Mouse (Mus musculus): Measurements from ENCODE around the gene Rnase4. TPM values are rescaled to one million over a fixed set of nuclear protein-coding genes. Genes with fewer than 3 reads are reported as not detected.

Rnase4 gene
- polyA plus RNA-seq, 1 experiment from 2014 or later: 17.5 TPM

DNA sequence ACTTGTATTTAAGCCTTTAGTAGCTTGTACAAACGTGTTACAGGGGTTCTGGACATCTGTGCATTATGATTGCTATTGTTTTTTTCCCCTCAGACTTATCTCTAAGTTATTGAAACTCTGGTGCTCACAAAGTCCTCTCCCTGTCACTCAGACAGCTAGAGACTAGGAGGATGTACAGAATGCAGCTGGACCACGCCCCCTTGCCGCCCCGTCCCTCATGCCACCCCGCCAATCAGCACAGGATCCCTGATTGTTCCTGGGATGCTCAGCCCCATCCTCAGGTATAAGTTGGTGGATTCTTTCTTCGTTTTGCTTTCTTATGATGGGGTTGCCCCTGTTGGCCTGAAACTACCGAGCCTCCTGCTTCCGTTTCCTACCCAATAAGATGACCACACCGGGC lies 22.6 kb downstream of the Rnase4 start:
- no peaks in the 10 kb centered on the region for H3K36me3 ChIP-seq
- H3K4me3 ChIP-seq: no peak overlapping the region; the same call in 1 of the 2 replicates
- WGBS: 32% methylated on average over 9 of the region's 9 CpGs
- no peaks in the 10 kb centered on the region for H3K27me3 ChIP-seq (ENCODE audit: insufficient read depth, poor library complexity, severe bottlenecking)
- H3K4me1 ChIP-seq (replicated peaks): peaks cover 9% of the 10 kb centered on the region; the same call in 1 of the 2 replicates
- H3K9me3 ChIP-seq: 0 out of 2 replicates have a peak, but pooled peaks cover 5% of the 10 kb centered on the region
- DNase-seq (ENCODE audit: low spot score): no peak
- H3K27ac ChIP-seq: no peak overlapping the region

DNA sequence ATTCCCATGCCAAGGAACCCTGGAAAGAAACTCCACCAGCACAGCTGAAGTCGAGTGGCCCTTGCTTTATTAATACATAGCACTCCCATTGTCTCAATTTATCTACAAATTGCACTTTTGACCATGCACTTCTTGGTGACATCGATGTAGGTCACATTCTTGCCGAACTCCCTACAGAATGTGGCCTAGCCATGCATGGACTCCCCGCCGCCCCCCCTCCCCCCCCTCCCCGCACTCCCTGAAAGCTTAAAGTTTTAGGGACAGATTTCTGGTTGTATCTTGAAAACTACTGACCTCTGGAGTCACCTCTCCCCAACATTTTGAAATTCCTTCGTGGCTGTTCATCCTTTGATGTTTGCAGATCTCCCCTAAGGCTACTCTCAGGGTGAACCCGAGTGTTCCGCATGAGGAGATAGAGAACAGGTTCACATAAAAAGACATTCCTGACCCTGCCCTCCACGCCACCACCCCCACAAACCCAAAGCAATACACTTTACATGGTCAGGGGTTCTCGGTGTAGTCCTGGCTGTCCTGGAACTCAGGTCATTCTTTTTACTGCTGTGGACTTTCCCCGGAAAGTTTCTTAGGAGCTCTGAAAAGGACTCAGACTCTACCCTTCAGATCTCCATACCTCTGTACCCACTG lies 23.2 kb downstream of the Rnase4 start, which contains the start of gene Eddm3b:
Gene Eddm3b (plus strand): TSS at position 511 of the 645 bp plus-strand sequence.
- Histone ChIP-seq H3K36me3 (no peaks in the 10 kb centered on the region), H3K4me3 (no peak within 1 kb of the TSS; the same call in 1 of the 2 replicates), H3K4me1 (replicated peaks) (peaks cover 9% of the 10 kb centered on the region; the same call in 1 of the 2 replicates), H3K27ac (no peak within 1 kb of the TSS), H3K27me3 (ENCODE audit: insufficient read depth, poor library complexity, severe bottlenecking) (no peaks in the 10 kb centered on the region), H3K9me3 (0 out of 2 replicates have a peak, but pooled peaks cover 5% of the 10 kb centered on the region)
- no peak for DNase-seq (ENCODE audit: low spot score)
- WGBS: 42% methylated on average over 12 of the region's 12 CpGs

DNA sequence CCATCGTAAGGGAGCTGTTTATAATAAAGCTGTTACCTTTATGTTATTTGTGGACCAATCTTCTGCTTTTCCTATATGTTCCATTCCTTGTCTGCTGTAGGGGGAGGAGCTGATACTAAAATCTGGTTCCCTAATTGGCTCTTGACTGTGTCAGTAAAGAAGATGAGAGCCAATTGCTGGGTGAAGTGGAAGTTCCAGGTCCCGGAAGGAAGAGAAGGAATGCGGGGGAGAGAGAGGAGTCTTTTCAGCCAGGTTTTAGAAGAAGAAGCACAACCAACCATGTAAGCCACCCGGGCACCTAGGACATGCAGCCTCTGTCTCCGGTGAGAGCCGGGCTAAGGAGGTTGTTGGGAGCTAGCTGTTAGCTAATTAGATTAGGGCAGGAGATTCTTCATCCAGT lies 34.8 kb downstream of the Rnase4 start:
- Histone ChIP-seq H3K27ac (no peak overlapping the region), H3K9me3 (0 out of 2 replicates have a peak, but pooled peaks cover 3% of the 10 kb centered on the region), H3K36me3 (no peaks in the 10 kb centered on the region), H3K4me3 (no peak overlapping the region), H3K27me3 (ENCODE audit: insufficient read depth, poor library complexity, severe bottlenecking) (no peaks in the 10 kb centered on the region), H3K4me1 (replicated peaks) (peaks cover 6% of the 10 kb centered on the region)
- DNase-seq (ENCODE audit: low spot score): no peak
- WGBS: 85% methylated on average over 6 of the region's 6 CpGs

DNA sequence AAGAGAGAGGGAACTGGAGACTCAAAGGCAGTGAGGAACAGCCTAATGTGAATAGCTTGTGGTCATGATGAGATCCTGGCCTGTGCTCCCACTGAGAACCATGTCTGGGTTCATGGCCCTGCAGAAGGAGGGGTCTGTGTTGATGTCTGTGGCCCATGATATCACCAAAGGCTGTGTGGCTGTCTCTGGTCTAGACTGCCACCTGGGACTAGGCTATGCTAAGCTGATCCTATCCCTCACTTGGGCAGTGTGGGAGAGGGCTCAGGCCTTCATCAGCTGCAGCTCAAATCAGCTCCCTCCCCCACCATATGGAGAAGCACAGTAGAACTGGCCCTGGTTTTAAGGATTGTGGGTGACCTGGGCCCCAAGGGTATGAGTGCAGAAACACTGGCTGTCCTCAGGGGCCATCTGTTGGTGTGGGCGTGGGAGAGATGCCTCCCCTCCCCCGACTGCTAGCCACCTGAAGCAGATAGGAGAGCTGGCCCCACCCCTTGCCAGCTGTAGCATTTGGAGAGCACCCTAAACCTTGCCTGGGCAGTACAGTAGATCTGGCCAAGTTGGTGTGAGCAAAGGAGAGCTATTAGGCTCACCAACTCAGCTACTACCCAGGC lies 36.9 kb downstream of the Rnase4 start:
- Histone ChIP-seq H3K36me3 (no peaks in the 10 kb centered on the region), H3K4me3 (no peak overlapping the region), H3K4me1 (replicated peaks) (peaks cover 2% of the 10 kb centered on the region), H3K27me3 (ENCODE audit: insufficient read depth, poor library complexity, severe bottlenecking) (no peaks in the 10 kb centered on the region), H3K27ac (peak overlapping the region; percentile 2; the same call in 1 of the 2 replicates), H3K9me3 (0 out of 2 replicates have a peak, but pooled peaks cover 3% of the 10 kb centered on the region)
- no peak for DNase-seq (ENCODE audit: low spot score)
- 67% methylated on average over 2 of the region's 2 CpGs for WGBS

DNA sequence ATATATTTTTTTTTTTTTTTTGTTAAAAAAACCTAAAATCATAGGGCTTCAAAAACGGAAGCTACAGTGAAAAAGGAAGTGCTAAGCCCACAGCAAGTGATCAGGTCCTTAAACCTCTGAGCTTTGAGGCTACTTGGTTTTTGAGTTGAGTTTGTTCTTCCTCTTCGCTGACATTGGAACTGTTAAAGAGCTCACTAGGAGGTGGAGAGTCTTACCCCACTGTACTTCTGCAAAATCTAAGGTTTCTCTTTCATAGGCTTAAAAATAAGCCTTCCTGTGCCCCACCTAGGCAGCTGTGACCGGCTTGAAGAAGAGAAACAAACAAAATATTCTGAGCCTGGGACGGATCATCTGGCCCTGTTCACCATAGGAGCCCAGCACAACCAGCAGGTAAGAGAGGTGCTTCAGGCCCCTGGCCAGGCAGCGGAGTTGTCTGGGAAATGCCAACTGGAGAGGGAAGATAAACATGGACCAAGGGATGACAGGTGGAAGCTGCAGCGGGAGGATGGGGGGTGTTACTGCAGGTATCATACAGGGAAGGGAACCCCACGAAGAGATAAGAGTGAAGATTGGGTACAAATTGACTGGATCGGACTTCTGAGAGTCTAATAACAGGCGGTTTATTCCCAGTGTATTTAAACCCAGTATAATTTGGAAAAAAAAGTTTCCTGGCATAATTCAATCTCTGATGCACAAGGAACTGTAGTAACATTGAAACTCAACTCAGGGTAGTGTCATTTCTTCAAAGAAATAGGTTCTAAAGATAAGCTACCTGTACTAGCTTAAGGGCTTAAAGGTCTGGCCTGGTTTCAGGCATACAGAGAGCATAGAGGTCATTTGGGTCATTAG lies 38.1 kb downstream of the Rnase4 start:
- 0 out of 2 replicates have a peak, but pooled peaks cover 3% of the 10 kb centered on the region for H3K9me3 ChIP-seq
- no peak overlapping the region for H3K4me3 ChIP-seq
- no peaks in the 10 kb centered on the region for H3K27me3 ChIP-seq (ENCODE audit: insufficient read depth, poor library complexity, severe bottlenecking)
- 85% methylated on average over 9 of the region's 9 CpGs for WGBS
- H3K27ac ChIP-seq: no peak overlapping the region
- DNase-seq (ENCODE audit: low spot score): no peak
- no peaks in the 10 kb centered on the region for H3K36me3 ChIP-seq
- H3K4me1 ChIP-seq (replicated peaks): no peaks in the 10 kb centered on the region

DNA sequence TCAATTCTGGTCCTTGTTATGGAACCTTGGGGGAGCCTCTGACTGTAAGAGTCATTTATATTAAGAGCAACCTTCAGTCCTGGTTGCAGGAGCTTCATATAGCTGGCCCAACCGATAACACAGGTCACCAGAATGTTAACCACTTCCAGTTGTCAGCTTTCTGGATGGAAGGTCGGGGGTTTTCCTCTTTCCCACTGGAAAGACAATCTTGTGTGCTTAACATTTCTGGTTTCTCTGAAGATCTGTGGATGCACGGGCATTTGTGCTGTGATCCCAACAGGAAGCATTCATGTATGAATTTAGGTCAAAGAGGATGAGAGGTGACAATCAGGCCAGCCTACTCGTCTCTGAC lies 38.7 kb downstream of the Rnase4 start:
- no peaks in the 10 kb centered on the region for H3K36me3 ChIP-seq
- H3K27ac ChIP-seq: no peak overlapping the region
- H3K27me3 ChIP-seq (ENCODE audit: insufficient read depth, poor library complexity, severe bottlenecking): no peaks in the 10 kb centered on the region
- 76% methylated on average over 4 of the region's 4 CpGs for WGBS
- H3K4me1 ChIP-seq (replicated peaks): no peaks in the 10 kb centered on the region
- H3K4me3 ChIP-seq: no peak overlapping the region
- 0 out of 2 replicates have a peak, but pooled peaks cover 3% of the 10 kb centered on the region for H3K9me3 ChIP-seq
- no peak for DNase-seq (ENCODE audit: low spot score)

DNA sequence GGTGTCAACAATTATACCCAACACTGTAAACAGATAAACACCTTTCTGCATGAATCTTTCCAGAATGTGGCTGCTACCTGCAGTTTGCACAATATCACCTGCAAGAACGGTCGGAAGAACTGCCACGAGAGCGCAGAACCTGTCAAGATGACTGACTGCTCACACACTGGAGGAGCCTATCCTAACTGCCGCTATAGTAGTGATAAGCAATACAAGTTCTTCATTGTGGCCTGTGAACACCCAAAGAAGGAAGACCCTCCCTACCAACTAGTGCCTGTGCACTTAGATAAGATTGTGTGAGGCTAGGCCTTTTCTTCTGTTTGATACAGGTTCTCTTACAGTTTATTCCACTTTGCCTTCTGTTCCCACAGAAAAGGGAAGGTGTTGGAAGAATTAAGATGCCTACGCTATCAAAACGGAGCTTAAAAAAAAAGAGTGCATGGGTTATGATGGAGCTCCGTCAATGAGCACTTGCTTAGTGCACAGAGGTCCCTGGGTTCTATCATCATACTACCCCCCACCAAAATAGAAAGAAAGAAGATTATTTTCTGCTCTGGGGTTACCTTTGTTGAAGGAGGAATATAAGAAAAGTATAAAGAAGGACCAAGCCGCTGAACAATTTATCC lies 39.6 kb downstream of the Rnase4 start:
- 92% methylated on average over 9 of the region's 9 CpGs for WGBS
- no peaks in the 10 kb centered on the region for H3K27me3 ChIP-seq (ENCODE audit: insufficient read depth, poor library complexity, severe bottlenecking)
- no peaks in the 10 kb centered on the region for H3K36me3 ChIP-seq
- no peaks in the 10 kb centered on the region for H3K4me1 ChIP-seq (replicated peaks)
- H3K27ac ChIP-seq: no peak overlapping the region
- H3K9me3 ChIP-seq: 0 out of 2 replicates have a peak, but pooled peaks cover 3% of the 10 kb centered on the region
- no peak overlapping the region for H3K4me3 ChIP-seq
- DNase-seq (ENCODE audit: low spot score): no peak

DNA sequence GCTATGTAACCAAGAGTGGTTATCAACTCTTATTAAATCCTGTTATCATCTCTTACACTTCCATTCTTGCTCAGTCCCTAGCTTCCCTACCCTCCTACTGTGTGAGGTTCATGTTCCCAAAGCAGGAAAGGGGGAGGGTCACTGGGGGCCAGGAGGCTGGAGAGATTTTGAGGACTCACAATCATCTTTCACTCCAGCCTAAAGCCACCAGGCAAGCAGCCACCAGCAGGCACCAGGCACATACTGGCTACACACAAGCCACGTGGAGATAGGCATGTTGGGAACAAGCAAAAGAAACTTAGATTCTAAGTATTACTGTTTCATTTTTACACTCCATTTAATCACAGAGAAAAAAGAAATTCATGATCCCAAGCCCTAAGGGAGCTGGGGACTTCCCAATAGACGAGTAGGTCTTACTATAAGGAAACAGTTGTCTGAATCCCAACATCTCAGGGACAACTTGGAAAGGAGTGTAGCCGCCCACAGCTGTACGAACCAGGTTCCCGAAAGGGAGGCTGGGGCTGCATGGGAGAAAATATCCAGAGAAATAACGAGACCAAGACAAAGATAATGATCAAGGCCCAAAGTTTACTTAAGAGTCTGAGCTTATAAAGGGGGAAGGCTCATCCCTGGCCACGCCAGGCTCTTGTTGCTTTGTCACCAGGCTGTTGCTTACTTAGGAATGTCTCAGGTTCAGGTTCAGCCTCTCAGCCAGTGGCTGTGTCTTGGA lies 40.4 kb downstream of the Rnase4 start:
- DNase-seq (ENCODE audit: low spot score): no peak
- WGBS: 80% methylated on average over 7 of the region's 7 CpGs
- Histone ChIP-seq H3K27ac (no peak overlapping the region), H3K4me1 (replicated peaks) (no peaks in the 10 kb centered on the region), H3K36me3 (no peaks in the 10 kb centered on the region), H3K4me3 (no peak overlapping the region), H3K27me3 (ENCODE audit: insufficient read depth, poor library complexity, severe bottlenecking) (no peaks in the 10 kb centered on the region), H3K9me3 (no peaks in the 10 kb centered on the region)

DNA sequence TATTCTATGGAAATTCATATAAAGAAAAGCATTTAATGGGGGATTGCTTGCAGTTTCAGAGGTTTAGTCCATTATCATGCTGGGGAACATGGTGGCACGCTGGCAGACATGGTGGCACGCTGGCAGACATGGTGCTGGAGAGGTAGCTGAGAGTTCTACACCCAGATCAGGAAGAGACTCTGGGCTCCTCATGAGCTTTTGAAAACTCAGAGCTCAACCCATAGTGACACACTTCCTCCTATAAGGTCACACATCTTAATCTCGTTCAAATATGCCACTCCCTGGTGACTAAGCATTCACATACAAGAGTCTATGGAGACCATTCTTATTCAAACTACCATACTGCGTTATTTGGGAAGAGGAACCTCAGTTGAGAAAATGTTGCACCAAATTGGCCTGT lies 41.5 kb downstream of the Rnase4 start:
- no peak for DNase-seq (ENCODE audit: low spot score)
- H3K27me3 ChIP-seq (ENCODE audit: insufficient read depth, poor library complexity, severe bottlenecking): no peaks in the 10 kb centered on the region
- 93% methylated on average over 4 of the region's 4 CpGs for WGBS
- no peak overlapping the region for H3K4me3 ChIP-seq
- H3K27ac ChIP-seq: no peak overlapping the region
- H3K9me3 ChIP-seq: no peaks in the 10 kb centered on the region
- no peaks in the 10 kb centered on the region for H3K36me3 ChIP-seq
- H3K4me1 ChIP-seq (replicated peaks): no peaks in the 10 kb centered on the region

DNA sequence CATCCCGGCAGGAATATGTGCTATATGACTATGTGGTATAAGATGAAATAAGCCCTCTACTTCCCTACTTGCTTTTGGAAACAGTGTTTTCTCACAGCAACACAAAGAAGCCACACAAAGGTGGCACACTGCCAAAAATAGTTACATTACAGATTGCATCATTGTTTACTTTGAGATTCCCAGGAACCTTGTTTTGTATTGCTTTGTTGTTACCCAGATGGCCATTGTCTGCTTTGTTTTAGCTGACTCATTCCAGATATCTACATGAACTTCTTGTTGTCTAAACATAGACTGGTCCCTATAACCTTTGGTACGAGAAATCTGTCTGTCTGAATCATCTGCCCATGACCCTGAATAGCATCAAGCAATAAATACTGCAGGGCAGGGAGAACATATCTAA lies 49.5 kb downstream of the Rnase4 start:
- no peak for DNase-seq (ENCODE audit: low spot score)
- 91% methylated on average over 2 of the region's 2 CpGs for WGBS

DNA sequence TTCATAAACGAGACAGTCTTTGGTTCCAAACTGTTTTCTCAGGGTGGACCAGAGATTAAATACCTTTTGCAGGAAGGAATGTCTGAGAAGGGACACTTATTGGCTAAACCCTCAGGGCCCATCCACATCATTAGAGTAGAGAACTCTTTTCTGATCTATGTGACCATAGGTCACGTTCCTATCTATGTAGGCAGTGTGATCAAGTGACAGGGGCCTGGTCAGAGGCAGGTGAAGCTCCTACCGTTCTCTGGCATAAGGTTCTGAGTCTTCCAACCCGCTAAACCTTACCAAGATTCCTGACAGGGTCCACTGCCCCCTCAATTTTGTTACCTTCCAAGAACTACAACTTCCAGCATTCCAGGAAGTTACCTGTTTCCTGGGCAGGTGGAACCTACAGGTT lies 51.2 kb downstream of the Rnase4 start:
- Histone ChIP-seq H3K4me3 (no peak overlapping the region), H3K36me3 (no peaks in the 10 kb centered on the region), H3K9me3 (no peaks in the 10 kb centered on the region), H3K27ac (no peak overlapping the region), H3K27me3 (ENCODE audit: insufficient read depth, poor library complexity, severe bottlenecking) (no peaks in the 10 kb centered on the region), H3K4me1 (replicated peaks) (peaks cover 9% of the 10 kb centered on the region)
- DNase-seq (ENCODE audit: low spot score): no peak
- WGBS: 86% methylated on average over 4 of the region's 4 CpGs

More for the DNA sequence above, 49.5 kb downstream of the Rnase4 start:
- no peak overlapping the region for H3K27ac ChIP-seq
- no peaks in the 10 kb centered on the region for H3K36me3 ChIP-seq
- H3K27me3 ChIP-seq (ENCODE audit: insufficient read depth, poor library complexity, severe bottlenecking): no peaks in the 10 kb centered on the region
- H3K9me3 ChIP-seq: no peaks in the 10 kb centered on the region
- no peaks in the 10 kb centered on the region for H3K4me1 ChIP-seq (replicated peaks)
- H3K4me3 ChIP-seq: no peak overlapping the region

DNA sequence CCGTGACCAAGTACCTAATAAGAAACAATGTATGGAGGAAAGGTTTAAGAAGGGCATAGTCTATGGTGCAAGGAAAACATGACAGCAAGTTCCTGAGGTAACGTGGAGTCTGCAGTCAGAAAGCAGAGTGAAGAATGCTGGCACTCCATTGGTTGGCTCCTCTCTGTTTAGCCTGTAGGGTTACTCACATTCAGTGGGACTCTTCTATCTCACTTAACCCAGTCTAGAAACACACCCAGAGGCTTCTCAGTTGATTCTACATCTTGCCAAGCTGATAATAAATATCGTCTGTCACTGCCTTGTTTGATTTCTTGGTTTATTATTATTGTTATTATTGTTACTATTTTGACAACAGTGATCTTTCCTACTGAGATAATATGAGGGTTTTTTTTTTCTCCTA lies 51.7 kb downstream of the Rnase4 start:
- peaks cover 10% of the 10 kb centered on the region for H3K4me1 ChIP-seq (replicated peaks)
- no peaks in the 10 kb centered on the region for H3K27me3 ChIP-seq (ENCODE audit: insufficient read depth, poor library complexity, severe bottlenecking)
- DNase-seq (ENCODE audit: low spot score): no peak
- 84% methylated on average over 3 of the region's 3 CpGs for WGBS
- H3K36me3 ChIP-seq: no peaks in the 10 kb centered on the region
- no peaks in the 10 kb centered on the region for H3K9me3 ChIP-seq
- no peak overlapping the region for H3K4me3 ChIP-seq
- no peak overlapping the region for H3K27ac ChIP-seq
